Mouse (Mus musculus) megakaryocyte-erythroid progenitor cell, adult 5 weeks (primary cell): Measurements from ENCODE around the gene Clca3a2. TPM values are rescaled to one million over a fixed set of nuclear protein-coding genes. Genes with fewer than 3 reads are reported as not detected.

Experiments
- polyA plus RNA-seq: library from polyadenylated mRNA; stranded (reverse); fragments of >175 nt; gene quantifications from 2 replicates; pipeline ENCODE4 v1.2.3, GENCODE M21; 2012

Gene Clca3a2
- polyA plus RNA-seq: not detected in 2 replicates

GRCm38 (mm10) chr3:144819219-144819618 is at the start of gene Clca3a2:
Gene Clca3a2, minus strand, starts transcription at chr3:144819494.

GRCm38 (mm10) chr3:144849014-144849556 is 29.8 kb upstream of the Clca3a2 start, which contains the start of gene Clca3b:
Gene Clca3b, minus strand, starts transcription at chr3:144849357.

GRCm38 (mm10) chr3:144760592-144761309 is 58.5 kb downstream of the Clca3a2 start, which contains the start of gene Clca3a1:
Gene Clca3a1, minus strand, starts transcription at chr3:144760977.

Other genes starting within 250 kb of the Clca3a2 start
- 2.2 and 4.7 TPM in 2 replicates for gene Hs2st1, start 249.3 kb downstream of the Clca3a2 start, polyA plus RNA-seq
- 30.9 and 32.8 TPM in 2 replicates for gene Selenof, start 249.2 kb downstream of the Clca3a2 start, polyA plus RNA-seq
- gene Sh3glb1, start 99.2 kb downstream of the Clca3a2 start, polyA plus RNA-seq: 26.2 and 35.3 TPM in 2 replicates
- gene Clca3a1, start 58.5 kb downstream of the Clca3a2 start, polyA plus RNA-seq: 0.33 and 0.39 TPM in 2 replicates
- gene Clca3b, start 29.9 kb upstream of the Clca3a2 start, polyA plus RNA-seq: not detected in 2 replicates
- gene Clca4b, start 113.0 kb upstream of the Clca3a2 start, polyA plus RNA-seq: not detected in 2 replicates
- not detected in 2 replicates for gene Clca4a, start 155.6 kb upstream of the Clca3a2 start, polyA plus RNA-seq
- not detected in 2 replicates for gene Clca1, start 213.3 kb upstream of the Clca3a2 start, polyA plus RNA-seq